Mouse (Mus musculus): Measurements from ENCODE around the gene Rnf212.

Rnf212 gene

GRCm38 (mm10) chr5:108711968-108712367, 62.8 kb downstream of the Rnf212 start:
- DNase-seq: no peak

GRCm38 (mm10) chr5:108708981-108709731, 65.6 kb downstream of the Rnf212 start:
- DNase-seq: peak; percentile 20

- no peak for DNase-seq
Measured at GRCm38 (mm10) chr5:108708419-108708818, 66.4 kb downstream of the Rnf212 start.

GRCm38 (mm10) chr5:108707758-108708157, 67.0 kb downstream of the Rnf212 start:
- DNase-seq: no peak

GRCm38 (mm10) chr5:108703754-108704626, 70.8 kb downstream of the Rnf212 start:
- no peak for DNase-seq

GRCm38 (mm10) chr5:108701341-108702021, 73.3 kb downstream of the Rnf212 start:
- peak; percentile 46 for DNase-seq

- no peak for DNase-seq
Measured at GRCm38 (mm10) chr5:108700346-108700745, 74.4 kb downstream of the Rnf212 start.

- no peak for DNase-seq
Measured at GRCm38 (mm10) chr5:108697341-108697753, 77.4 kb downstream of the Rnf212 start.

- no peak for DNase-seq
Measured at GRCm38 (mm10) chr5:108696542-108696941, 78.2 kb downstream of the Rnf212 start.

- no peak for DNase-seq
Measured at GRCm38 (mm10) chr5:108695861-108696260, 78.9 kb downstream of the Rnf212 start.

- peak; percentile 69 for DNase-seq
Measured at GRCm38 (mm10) chr5:108694352-108695261, 80.2 kb downstream of the Rnf212 start.

- DNase-seq: peak; percentile 96
Measured at GRCm38 (mm10) chr5:108693872-108694288, 80.9 kb downstream of the Rnf212 start.

- DNase-seq: peak; percentile 62
Measured at GRCm38 (mm10) chr5:108692271-108692670, 82.5 kb downstream of the Rnf212 start, which contains the start of gene Fgfrl1. TSS of gene Fgfrl1 (plus strand) at chr5:108692382.

- no peak for DNase-seq
Measured at GRCm38 (mm10) chr5:108691152-108691551, 83.6 kb downstream of the Rnf212 start.

- peak; percentile 43 for DNase-seq
Measured at GRCm38 (mm10) chr5:108689091-108689490, 85.7 kb downstream of the Rnf212 start.

- DNase-seq: no peak
Measured at GRCm38 (mm10) chr5:108680871-108681270, 93.9 kb downstream of the Rnf212 start.

- no peak for DNase-seq
Measured at GRCm38 (mm10) chr5:108679909-108680308, 94.9 kb downstream of the Rnf212 start.

All from retina, postnatal 1 day (tissue).